Mouse (Mus musculus): Measurements from ENCODE around the gene Cd244a. TPM values are rescaled to one million over a fixed set of nuclear protein-coding genes. Genes with fewer than 3 reads are reported as not detected.

Gene Cd244a
- polyA plus RNA-seq, 1 experiment = not detected

DNA sequence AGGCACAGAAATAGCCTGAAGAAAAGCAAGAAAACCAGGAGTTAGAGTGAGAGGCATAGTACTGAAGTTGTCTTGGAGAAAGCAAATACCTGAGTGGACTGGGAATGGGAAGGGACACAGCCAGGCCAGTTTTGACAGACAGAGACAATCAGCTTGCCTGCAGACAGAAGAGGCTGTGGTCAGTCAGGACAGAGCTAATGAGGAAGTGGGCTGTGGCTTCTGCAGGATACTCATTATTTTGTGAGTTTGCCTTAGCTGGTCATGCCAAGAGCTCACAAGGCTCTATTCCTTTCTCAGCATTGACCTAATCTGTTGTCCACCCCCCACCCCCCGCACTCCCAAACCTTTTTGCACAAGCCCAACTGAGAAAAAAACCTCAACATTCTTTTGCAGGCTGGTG is 2.2 kb downstream of the Cd244a start:
- Histone ChIP-seq H3K27ac (replicated peaks; ENCODE audit: low read depth, low read length) (no peak overlapping the region), H3K4me1 (ENCODE audit: control insufficient read depth, insufficient read depth, insufficient read length, low read length) (no peaks in the 10 kb centered on the region), H3K4me3 (ENCODE audit: insufficient read depth, low read depth, low read length) (no peak overlapping the region)

DNA sequence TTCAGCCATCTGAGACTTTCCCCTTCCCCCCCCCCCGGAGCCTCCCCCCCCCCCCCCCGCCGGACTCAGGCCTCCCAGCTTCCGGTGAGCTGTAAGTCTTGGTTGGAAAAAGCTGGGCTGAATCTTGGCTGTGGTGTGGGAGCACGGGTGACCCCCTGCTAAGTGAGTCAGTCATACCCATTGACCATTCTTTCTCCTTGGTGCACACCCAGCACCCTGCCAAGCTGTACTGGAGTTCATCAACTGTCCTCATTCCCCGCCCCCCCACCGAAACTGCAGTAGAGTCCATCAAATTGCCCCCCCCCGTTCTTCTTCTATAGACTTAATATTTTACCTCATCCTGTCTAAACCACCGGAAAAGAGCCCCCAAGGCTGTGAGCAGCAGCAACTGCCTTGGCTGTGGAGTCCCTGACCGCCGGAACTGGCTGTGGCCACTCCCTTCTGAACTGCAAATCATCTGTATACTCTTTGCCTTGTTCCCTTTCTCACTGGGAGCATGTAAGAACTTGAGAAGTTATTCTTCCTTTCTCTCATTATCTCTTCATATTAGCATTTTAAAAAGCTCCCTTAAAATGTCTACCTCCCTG is 2.7 kb downstream of the Cd244a start:
- Histone ChIP-seq H3K4me3 (ENCODE audit: insufficient read depth, low read depth, low read length) (no peak overlapping the region), H3K27ac (replicated peaks; ENCODE audit: low read depth, low read length) (no peak overlapping the region), H3K4me1 (ENCODE audit: control insufficient read depth, insufficient read depth, insufficient read length, low read length) (no peaks in the 10 kb centered on the region)

DNA sequence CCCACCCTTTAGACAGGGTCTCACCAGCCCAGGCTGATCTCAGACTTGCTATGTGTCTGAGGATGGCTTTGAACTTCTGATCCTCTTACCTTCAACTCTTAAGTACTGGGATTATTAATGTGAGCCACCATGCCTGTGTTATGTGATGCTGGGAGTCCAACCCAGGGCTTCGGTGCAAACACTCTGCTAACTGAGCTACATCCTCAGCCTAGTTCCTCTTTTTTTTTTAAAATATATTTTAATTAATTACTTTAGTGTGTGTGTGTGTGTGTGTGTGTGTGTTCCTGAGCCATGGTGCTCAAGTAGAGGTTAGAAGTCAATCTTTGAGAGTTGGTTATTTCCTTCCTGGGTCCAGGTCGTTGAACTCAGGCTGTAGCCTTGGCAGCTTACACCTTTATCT is 4.0 kb downstream of the Cd244a start:
- Histone ChIP-seq H3K4me3 (ENCODE audit: insufficient read depth, low read depth, low read length) (no peak overlapping the region), H3K4me1 (ENCODE audit: control insufficient read depth, insufficient read depth, insufficient read length, low read length) (no peaks in the 10 kb centered on the region), H3K27ac (replicated peaks; ENCODE audit: low read depth, low read length) (no peak overlapping the region)

DNA sequence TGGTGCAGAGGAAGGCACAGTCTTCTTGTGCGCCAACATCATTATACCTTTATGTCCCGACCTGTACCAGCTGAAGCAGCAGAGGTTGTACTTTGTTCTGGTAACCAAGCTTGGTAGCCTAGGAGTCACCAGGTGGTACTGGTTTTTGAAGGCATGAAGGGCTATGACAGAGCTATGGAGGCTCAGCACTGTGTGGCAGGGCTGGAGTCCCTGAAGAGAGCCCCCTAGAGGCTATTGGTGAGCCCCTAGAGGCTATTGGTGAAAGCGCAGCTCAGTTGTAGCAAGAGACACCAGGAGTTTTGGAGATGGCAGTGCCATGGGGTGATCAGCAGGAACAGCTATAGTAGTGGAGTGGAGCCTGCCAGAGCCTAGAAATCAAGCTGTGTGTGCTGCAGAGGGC is 5.3 kb downstream of the Cd244a start:
- H3K4me1 ChIP-seq (ENCODE audit: control insufficient read depth, insufficient read depth, insufficient read length, low read length) = no peaks in the 10 kb centered on the region
- H3K27ac ChIP-seq (replicated peaks; ENCODE audit: low read depth, low read length) = no peak overlapping the region
- no peak overlapping the region for H3K4me3 ChIP-seq (ENCODE audit: insufficient read depth, low read depth, low read length)

DNA sequence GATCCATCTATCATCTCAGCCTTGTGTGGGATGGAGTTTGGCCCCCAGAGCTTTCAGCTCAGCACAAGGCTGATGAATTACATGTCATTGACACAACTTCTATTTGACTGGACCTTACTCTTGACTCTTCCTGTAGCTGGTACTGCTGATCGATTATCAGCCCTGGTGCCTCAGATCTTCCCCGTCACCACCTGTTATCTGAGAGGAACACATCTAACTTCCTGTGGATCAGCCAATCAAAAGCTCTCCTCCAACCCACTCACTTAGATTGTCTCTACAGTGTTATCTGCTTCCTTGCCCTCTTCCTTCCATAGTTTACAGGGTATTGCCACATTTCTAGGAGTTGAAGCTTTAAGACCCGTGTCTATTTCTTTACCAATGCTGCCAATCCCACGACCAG is 6.9 kb downstream of the Cd244a start:
- Histone ChIP-seq H3K4me3 (ENCODE audit: insufficient read depth, low read depth, low read length) (no peak overlapping the region), H3K4me1 (ENCODE audit: control insufficient read depth, insufficient read depth, insufficient read length, low read length) (no peaks in the 10 kb centered on the region), H3K27ac (replicated peaks; ENCODE audit: low read depth, low read length) (no peak overlapping the region)

DNA sequence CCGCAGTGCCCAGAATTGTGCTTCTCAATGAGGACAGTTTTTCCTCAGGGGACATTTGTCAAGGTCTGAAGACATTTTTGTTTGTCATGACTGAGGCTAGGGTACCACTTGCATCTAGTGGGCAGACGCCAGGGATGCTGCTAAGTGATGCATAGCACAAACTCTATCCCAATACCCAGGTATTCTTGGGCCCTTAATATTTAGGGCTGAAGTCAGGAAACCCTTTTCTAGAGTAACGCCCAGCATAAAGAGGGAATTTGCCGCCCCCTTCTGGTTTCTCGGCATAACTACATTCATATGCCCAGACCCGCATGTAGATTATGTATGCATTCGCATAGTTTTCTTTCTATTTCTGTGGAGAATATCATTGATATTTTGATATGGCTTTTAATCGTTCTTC is 7.8 kb downstream of the Cd244a start:
- no peak overlapping the region for H3K27ac ChIP-seq (replicated peaks; ENCODE audit: low read depth, low read length)
- H3K4me1 ChIP-seq (ENCODE audit: control insufficient read depth, insufficient read depth, insufficient read length, low read length) = no peaks in the 10 kb centered on the region
- no peak overlapping the region for H3K4me3 ChIP-seq (ENCODE audit: insufficient read depth, low read depth, low read length)

DNA sequence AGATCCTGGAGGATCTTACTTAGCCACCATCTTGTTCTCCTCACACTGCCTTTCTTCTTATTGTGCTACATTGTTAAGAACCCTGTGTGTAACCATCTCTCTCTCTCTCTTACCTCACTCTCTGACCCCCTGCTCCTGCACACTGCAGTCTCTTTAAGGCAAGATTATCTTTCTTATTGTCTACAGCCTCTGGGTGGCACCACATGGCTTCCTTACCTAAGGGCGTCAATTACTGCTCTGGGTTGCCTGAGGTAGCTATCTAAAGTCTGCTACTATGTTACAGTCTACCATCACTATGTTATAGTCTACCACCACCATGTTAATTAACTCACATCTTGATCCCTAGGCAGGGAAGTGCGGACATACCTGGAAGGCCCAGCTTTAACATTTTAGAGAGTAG is 9.4 kb downstream of the Cd244a start:
- Histone ChIP-seq H3K27ac (replicated peaks; ENCODE audit: low read depth, low read length) (no peak overlapping the region), H3K4me1 (ENCODE audit: control insufficient read depth, insufficient read depth, insufficient read length, low read length) (no peaks in the 10 kb centered on the region), H3K4me3 (ENCODE audit: insufficient read depth, low read depth, low read length) (no peak overlapping the region)

DNA sequence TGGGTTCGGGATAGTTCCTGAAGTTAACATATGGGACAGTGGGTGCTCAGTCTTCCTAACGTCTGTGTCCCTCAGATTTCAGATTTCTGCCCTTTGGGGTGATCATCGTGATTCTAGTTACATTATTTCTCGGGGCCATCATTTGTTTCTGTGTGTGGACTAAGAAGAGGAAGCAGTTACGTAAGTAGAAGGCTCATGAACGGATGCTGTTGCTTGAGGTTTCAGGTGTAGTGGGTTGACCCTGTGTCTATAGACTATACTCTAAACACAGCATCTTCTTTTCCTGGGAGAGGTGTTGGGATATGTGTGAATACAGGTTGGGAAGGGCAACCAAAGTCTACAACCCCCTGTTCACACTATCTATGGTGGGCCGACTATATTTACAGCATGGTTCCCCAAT is 18.2 kb downstream of the Cd244a start:
- Histone ChIP-seq H3K27ac (replicated peaks; ENCODE audit: low read depth, low read length) (no peak overlapping the region), H3K4me3 (ENCODE audit: insufficient read depth, low read depth, low read length) (no peak overlapping the region), H3K4me1 (ENCODE audit: control insufficient read depth, insufficient read depth, insufficient read length, low read length) (no peaks in the 10 kb centered on the region; the same call in 1 of the 2 replicates)

DNA sequence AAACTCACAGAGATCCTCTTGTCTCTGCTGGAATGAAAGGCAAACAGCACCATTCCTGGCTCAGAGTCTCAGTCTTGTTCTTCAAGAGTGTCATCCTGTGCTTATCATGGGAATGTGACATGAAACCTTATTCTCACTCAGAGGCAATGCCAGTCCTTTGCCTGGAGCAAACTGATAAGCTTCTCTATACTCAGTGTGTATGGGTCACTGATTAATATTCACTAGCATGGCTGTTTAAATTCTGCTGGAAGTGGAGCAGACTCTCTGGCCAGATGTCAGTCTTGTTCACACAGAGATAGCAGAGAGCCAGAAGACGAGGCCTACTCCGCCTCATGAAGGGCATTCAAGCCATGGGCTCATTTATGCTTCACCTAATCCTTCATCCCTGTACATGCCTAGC is 25.6 kb downstream of the Cd244a start:
- no peaks in the 10 kb centered on the region for H3K4me1 ChIP-seq (ENCODE audit: control insufficient read depth, insufficient read depth, insufficient read length, low read length)
- H3K4me3 ChIP-seq (ENCODE audit: insufficient read depth, low read depth, low read length) = no peak overlapping the region
- no peak overlapping the region for H3K27ac ChIP-seq (replicated peaks; ENCODE audit: low read depth, low read length)

DNA sequence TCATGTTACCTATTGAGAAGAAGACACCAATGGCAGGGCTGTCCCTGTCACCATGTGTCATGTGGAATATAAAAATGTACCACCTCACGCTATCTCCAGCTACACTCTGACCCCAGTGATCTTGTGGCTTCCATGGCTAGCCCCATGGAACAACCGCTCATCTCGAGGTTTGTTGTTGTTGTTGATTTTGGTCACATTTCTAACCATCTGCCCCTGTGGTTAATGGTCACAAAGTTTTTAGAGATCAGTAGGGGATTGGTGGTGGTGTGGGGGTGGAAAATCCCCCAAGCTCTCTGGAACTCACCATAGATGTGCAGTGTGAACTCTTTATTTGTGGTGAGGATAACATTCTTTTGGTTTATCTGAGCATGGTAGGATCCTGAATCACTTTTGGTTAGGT is 45.7 kb downstream of the Cd244a start:
- Histone ChIP-seq H3K4me1 (ENCODE audit: control insufficient read depth, insufficient read depth, insufficient read length, low read length) (no peaks in the 10 kb centered on the region), H3K27ac (replicated peaks; ENCODE audit: low read depth, low read length) (no peak overlapping the region), H3K4me3 (ENCODE audit: insufficient read depth, low read depth, low read length) (no peak overlapping the region)

DNA sequence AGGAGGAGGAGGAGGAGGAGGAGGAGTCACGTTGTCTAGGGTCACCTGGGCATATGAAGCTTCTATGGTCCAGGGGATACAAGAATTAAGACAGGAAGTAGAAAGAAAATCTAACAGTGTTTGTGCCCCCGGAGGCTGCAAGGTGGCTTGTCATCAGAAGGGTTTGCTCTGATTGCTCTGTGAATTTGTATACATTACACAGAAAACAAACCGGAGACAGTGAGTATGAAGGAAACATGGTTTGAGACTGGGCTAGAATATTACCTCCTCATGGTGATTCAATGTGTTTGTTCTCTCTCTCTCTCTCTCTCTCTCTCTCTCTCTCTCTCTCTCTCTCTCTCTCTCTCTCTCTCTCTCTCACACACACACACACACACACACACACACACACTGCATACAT is 47.7 kb downstream of the Cd244a start:
- no peaks in the 10 kb centered on the region for H3K4me1 ChIP-seq (ENCODE audit: control insufficient read depth, insufficient read depth, insufficient read length, low read length)
- H3K4me3 ChIP-seq (ENCODE audit: insufficient read depth, low read depth, low read length) = no peak overlapping the region
- no peak overlapping the region for H3K27ac ChIP-seq (replicated peaks; ENCODE audit: low read depth, low read length)

DNA sequence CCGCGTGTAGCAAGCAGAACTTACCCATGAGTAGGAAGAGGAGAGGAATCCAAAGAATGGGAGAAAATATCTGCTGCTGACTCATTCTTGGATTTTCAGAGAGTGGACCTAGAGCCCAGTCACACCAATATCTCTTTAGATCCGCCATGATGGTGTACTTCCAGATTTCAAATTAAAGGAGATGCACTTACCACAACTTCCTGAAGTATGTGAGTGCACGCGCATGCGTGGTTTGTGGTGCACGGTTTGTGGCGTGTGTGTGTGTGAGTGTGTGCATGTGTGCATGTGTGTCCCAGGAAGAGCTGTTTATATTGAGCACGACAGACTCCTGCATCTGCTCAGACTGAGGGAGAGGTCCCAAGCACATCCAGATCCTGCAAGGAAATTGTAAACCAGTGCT is 48.2 kb downstream of the Cd244a start, which contains the start of gene Ly9:
Ly9 (minus strand) TSS at position 235 of the 400 bp plus-strand sequence.
- H3K4me1 ChIP-seq (ENCODE audit: control insufficient read depth, insufficient read depth, insufficient read length, low read length) = no peaks in the 10 kb centered on the region
- no peak within 1 kb of the TSS for H3K27ac ChIP-seq (replicated peaks; ENCODE audit: low read depth, low read length)
- H3K4me3 ChIP-seq (ENCODE audit: insufficient read depth, low read depth, low read length) = peak within 1 kb of the TSS; percentile 43; the same call in 1 of the 2 replicates

DNA sequence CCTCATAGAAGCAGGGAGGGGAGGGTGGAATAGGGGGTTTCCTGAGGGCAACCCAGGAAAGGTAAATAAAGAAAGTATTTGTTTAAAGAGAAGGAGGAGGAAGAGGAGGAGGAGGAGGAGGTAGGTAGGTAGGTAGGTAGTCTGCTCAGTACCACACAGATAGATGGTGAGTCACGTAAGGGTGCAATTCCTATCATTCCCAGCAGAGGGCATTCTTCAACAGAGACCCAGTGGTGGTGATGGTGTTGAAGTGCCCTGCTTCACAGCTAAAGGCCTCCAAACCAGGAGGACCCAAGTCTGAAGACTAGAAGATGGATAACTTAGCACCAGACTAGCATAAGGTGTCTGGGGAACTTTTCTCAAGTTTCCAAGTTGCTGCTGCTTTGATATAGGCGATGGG is 51.0 kb downstream of the Cd244a start:
- H3K4me3 ChIP-seq (ENCODE audit: insufficient read depth, low read depth, low read length) = no peak overlapping the region
- H3K4me1 ChIP-seq (ENCODE audit: control insufficient read depth, insufficient read depth, insufficient read length, low read length) = no peaks in the 10 kb centered on the region
- H3K27ac ChIP-seq (replicated peaks; ENCODE audit: low read depth, low read length) = no peak overlapping the region

DNA sequence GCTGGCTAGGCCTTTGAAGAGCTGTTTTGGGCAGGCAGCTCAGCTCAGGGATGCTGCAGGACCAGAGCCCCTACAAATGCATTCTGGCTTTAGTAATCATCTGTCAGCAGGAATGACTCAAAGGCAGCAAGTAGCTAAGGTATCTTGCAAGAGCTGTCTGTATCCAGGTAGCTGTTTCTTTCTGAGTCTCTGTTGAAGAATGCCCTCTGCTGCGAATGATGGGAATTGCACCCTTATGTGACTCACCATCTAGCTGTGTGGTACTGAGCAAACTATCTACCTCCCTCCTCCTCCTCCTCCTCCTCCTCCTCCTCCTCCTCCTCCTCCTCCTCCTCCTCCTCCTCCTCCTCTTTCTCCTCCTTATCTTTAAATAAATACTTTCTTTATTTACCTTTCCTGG is 51.8 kb downstream of the Cd244a start:
- H3K4me3 ChIP-seq (ENCODE audit: insufficient read depth, low read depth, low read length) = no peak overlapping the region
- no peaks in the 10 kb centered on the region for H3K4me1 ChIP-seq (ENCODE audit: control insufficient read depth, insufficient read depth, insufficient read length, low read length)
- H3K27ac ChIP-seq (replicated peaks; ENCODE audit: low read depth, low read length) = no peak overlapping the region

DNA sequence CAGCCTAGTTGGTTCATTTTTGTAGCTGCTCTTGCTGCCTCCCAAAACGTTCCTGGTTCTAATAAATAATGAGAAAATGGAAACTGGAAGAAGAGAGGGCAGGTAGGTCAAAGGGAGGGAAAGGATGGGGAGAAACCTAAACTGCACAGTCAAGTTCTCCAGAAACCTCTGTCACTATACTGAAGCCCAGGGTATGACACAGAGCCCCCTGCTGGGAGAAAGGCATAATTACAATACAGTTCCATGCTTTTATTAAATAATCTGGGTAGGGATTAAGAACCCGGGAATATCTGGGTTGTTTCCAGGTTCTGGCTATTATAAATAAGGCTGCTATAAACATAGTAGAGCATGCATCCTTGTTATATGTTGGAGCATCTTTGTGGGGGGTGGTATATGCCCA is 55.0 kb downstream of the Cd244a start:
- H3K4me3 ChIP-seq (ENCODE audit: insufficient read depth, low read depth, low read length) = no peak overlapping the region
- H3K27ac ChIP-seq (replicated peaks; ENCODE audit: low read depth, low read length) = no peak overlapping the region
- H3K4me1 ChIP-seq (ENCODE audit: control insufficient read depth, insufficient read depth, insufficient read length, low read length) = no peaks in the 10 kb centered on the region

DNA sequence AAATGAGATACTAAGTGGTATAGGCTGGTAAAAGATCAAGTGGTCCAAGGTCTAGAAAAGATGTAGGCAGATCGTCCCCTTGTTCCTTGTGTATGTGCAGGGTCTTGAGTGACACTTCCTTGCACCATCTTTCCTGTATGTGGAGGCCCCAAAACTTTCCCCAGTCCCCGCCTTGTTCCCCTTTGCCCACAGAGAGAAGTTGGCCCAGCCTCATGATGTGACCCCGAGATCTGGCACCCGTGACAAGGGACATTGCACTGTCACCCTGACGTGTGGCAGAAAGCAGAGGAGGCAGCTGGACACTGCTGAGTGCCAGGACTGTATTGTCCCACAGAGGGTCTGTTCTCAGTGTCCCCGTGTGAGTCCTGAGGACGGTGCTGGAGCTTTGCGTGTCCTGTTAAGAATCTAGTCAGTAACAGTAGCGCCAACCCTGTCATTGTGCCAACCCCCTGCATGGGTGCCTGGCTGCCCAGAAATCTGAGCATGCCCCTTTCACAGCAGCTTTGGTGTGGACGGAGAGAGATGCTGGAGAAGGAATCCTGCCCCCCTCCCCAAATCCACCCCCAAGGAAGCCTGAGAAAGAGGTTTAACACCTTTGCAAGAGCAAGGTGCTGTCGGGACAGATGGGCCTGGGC is 58.0 kb downstream of the Cd244a start:
- Histone ChIP-seq H3K4me3 (ENCODE audit: insufficient read depth, low read depth, low read length) (no peak overlapping the region), H3K4me1 (ENCODE audit: control insufficient read depth, insufficient read depth, insufficient read length, low read length) (no peaks in the 10 kb centered on the region), H3K27ac (replicated peaks; ENCODE audit: low read depth, low read length) (no peak overlapping the region)

Data from brown adipose tissue, adult 24 weeks (tissue).